Mouse (Mus musculus) cerebellum, postnatal 4 days (tissue): Measurements from ENCODE around the gene Edc3.

Source experiments
- DNase-seq, 2 experiments: peaks; one replicate each; pipeline ENCODE4 v3.0.0; 2022; ENCODE audit warnings: low spot score in 2 of 2, mixed read lengths in 1 of 2

Edc3 gene

GRCm38 (mm10) chr9:57760416-57761146 lies 52.2 kb downstream of the Edc3 start:
- DNase-seq = no peak

- no peak for DNase-seq
Measured at GRCm38 (mm10) chr9:57761563-57762551, 53.5 kb downstream of the Edc3 start.

GRCm38 (mm10) chr9:57762563-57762991 lies 54.2 kb downstream of the Edc3 start:
- peak in 1 of 2 experiments; percentile 47 for DNase-seq

- peak; percentile 46 to 74 for DNase-seq
Measured at GRCm38 (mm10) chr9:57764147-57764973, 56.0 kb downstream of the Edc3 start.

- DNase-seq = peak; percentile 88 to 93
Measured at GRCm38 (mm10) chr9:57764974-57765363, 56.6 kb downstream of the Edc3 start.

GRCm38 (mm10) chr9:57765364-57766351 lies 57.3 kb downstream of the Edc3 start, which contains the start of gene Clk3:
Gene Clk3, minus strand, starts transcription at chr9:57765860.
- DNase-seq = peak; percentile 45 to 48

- no peak for DNase-seq
Measured at GRCm38 (mm10) chr9:57766431-57766830, 58.1 kb downstream of the Edc3 start.

GRCm38 (mm10) chr9:57767231-57767630 lies 58.9 kb downstream of the Edc3 start:
- no peak for DNase-seq

GRCm38 (mm10) chr9:57769539-57770069 lies 61.3 kb downstream of the Edc3 start:
- DNase-seq = no peak

- DNase-seq = no peak
Measured at GRCm38 (mm10) chr9:57770214-57770613, 61.9 kb downstream of the Edc3 start.

- DNase-seq = no peak
Measured at GRCm38 (mm10) chr9:57770836-57771235, 62.5 kb downstream of the Edc3 start.

- DNase-seq = no peak
Measured at GRCm38 (mm10) chr9:57773754-57774153, 65.4 kb downstream of the Edc3 start.

GRCm38 (mm10) chr9:57774168-57774567 lies 65.8 kb downstream of the Edc3 start:
- DNase-seq = no peak

- DNase-seq = no peak
Measured at GRCm38 (mm10) chr9:57775026-57775425, 66.7 kb downstream of the Edc3 start.

GRCm38 (mm10) chr9:57775736-57776135 lies 67.4 kb downstream of the Edc3 start:
- DNase-seq = peak in 1 of 2 experiments; percentile 27

GRCm38 (mm10) chr9:57782656-57783055 lies 74.3 kb downstream of the Edc3 start:
- no peak for DNase-seq

- DNase-seq = no peak
Measured at GRCm38 (mm10) chr9:57789733-57790132, 81.4 kb downstream of the Edc3 start.

- DNase-seq = no peak
Measured at GRCm38 (mm10) chr9:57797456-57797855, 89.1 kb downstream of the Edc3 start.

GRCm38 (mm10) chr9:57798725-57799253 lies 90.4 kb downstream of the Edc3 start:
- DNase-seq = no peak
